Mouse (Mus musculus) olfactory bulb, adult 2 months (tissue): ENCODE measurements around the gene Gm10135.
"Not testable (repeated sequence)": the region's sequence is repeated elsewhere in the genome, so short reads cannot be mapped to it uniquely, and the experiment has no call there.

Source experiments
- CTCF ChIP-seq: fragments of 200-500 bp; IDR thresholded peaks from 2 replicates; pipeline ENCODE4 v1.5.1; 2012; ENCODE audit warnings: low read depth, mild to moderate bottlenecking, low read length, moderate library complexity; ENCODE audit not compliant: insufficient read depth
- POLR2A ChIP-seq: fragments of 200-500 bp; IDR thresholded peaks from 2 replicates; pipeline ENCODE4 v1.6.1; 2012; ENCODE audit warnings: mild to moderate bottlenecking, low read depth, low read length, moderate library complexity; ENCODE audit not compliant: insufficient read depth

DNA sequence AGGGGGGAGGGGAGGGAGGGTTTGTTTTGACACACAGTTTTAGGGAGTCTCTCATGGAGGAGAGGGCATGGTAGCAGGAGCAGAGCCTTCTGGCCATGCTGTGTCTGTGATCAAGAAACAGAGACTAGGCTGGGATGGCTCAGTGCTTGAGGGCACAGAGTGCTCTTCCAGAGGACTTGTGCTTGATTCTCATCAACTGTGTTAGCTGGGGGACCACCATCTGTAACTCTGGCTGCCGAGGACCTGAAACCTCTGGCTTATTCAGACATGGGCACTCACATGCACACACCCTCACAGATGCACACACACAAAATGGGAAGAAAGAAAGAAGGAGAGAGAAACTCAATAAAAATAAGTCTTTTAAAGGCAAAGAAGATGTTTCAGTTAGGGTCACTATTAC lies 24.0 kb upstream of the Gm10135 start:
- not testable (repeated sequence) for TF ChIP-seq POLR2A, CTCF
